Mouse (Mus musculus) heart, postnatal 36 days (tissue): ENCODE data around the gene Alcam. TPM values are rescaled to one million over a fixed set of nuclear protein-coding genes. Genes with fewer than 3 reads are reported as not detected.

Experiments used
- DNase-seq, 2 experiments: peaks; one replicate each; pipeline ENCODE4 v3.0.0; 2021 to 2022
- intact Hi-C: fragments of 180-260 bp; cut with DNase I; formaldehyde crosslinking; loops from one replicate; pipeline ENCODE4 v1.15.1; 2025
- total RNA-seq, 2 experiments: library from RNA; stranded (reverse); gene quantifications; 2 replicates each; pipeline ENCODE4 v1.2.3; 2021

Alcam gene
- total RNA-seq, 2 experiments from 2014 or later = 2.6 to 3.4 TPM

DNA sequence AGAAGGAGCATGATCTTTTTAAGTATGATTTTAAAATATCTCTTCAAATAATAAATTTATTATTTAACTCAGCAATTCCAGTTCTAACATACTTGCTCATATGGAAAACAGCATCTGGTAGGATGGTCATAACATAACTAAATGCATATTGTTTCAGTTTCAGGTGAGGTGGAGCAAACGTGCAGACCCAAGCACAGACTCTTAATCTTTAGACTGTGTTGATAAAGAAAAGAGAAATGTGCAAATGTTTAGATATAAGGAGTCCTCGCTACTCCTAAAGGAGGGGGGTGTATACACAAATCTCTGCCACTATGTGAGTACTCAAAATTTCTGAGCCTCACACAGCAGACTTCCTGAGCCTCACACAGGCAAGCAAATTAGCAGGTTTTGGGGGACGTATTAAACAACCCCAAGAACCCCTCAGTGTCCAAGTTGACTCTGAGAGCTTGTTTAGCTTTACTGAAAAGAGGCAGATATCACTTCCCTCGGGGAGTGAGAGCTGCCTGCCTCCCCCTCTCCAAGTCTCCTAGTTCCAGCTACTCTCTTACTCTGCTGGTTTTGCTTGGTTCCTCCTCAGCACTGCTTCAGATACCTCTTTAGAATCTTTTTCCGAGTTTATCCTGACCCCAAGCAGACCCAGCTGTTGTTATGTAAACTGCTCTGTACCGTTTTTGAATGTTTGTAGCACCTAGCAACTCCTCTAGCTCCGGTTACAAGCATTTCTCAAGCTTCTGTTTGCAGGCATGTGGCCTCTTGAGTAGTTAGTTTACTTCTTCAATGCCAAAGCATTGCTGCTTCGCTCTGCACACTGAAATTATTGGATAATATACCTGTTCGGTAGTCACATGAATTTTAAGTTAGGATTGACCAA, 10.0 kb downstream of the Alcam start:
- DNase-seq = no peak

DNA sequence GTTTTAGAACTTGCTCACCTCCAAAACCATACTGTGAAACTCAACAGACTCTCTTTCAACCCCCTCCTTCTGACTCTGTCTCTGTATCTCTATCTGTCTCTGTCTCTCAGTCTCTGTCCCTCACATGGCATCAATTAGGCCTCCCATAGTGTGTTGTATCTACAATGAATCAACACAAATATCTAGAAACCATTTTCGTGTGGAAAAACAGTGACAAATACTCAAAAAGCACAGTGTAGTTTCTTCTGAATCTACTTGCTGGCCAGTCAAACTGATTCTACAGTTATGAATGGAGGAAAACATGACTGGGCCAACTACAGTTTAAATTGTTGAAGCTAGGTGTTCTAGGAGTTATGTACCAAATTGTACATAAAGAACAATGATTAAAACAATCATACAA, 10.8 kb downstream of the Alcam start:
- DNase-seq = no peak
- intact Hi-C loops = no loop called here

More for the DNA sequence above, 10.0 kb downstream of the Alcam start:
- intact Hi-C loops = no loop called here

DNA sequence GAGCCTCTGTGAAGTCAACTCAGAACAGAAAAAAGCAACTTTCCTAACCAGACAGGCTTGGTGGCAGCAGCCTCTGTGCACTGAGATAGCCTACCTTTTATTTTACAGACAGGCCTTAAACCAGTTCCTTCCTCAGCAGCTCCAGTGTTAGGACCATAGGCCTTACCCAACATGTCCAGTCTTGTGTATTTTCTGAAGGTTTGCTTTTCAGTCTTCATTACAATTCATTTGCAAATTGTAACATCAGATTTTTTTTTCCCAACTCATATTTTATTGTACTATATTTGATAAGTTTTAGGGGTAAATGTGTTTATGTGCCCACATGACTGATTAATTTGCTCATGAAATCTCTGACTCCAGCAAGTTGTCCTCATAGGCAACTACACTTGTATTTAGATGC, 14.3 kb downstream of the Alcam start:
- no peak for DNase-seq
- intact Hi-C loops = no loop called here

DNA sequence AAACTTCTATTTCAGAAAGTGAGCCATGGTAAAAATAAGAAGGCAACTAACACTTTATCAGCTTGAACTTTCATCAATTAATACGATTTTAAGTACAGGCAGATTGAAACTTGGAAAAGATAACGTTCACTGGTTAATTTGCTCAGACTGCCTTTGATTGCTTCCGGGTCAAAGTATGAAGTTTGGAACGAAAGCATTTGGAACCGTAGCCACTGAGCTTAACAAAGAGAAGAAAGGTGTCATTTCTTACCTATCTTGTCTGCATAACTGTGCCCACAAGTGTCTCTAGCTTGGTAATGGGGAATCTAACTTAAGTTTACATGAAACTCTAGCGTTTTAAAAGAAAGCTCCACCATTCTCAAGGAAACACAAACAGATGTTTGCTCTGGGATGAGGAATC, 14.9 kb downstream of the Alcam start:
- DNase-seq = no peak
- intact Hi-C loops = no loop called here

- DNase-seq = no peak
- intact Hi-C loops = no loop called here
Observed at GRCm38 (mm10) chr16:52438216-52438904, 15.5 kb downstream of the Alcam start.

- no peak for DNase-seq
- intact Hi-C loops = no loop called here
Observed at GRCm38 (mm10) chr16:52433189-52433588, 20.7 kb downstream of the Alcam start.

DNA sequence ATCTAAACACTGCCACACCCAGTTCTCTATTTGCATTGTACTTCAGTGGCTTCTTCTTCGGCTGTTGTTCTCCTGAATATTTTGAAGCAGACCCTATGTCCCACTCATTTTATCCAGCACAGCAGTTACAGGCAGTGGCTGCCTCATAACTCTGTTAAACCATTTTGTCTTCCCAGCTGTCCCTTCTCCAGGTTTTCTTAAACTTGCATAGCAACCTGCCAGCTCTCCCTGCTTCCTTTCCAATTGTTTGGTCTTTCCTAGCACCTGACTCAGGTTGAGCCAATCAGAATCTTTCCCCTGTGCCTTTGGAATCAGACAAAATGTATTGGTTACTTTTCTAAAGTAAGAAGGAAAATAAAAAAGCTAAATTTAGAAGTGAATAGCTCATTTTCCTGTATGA, 21.8 kb downstream of the Alcam start:
- DNase-seq = no peak

DNA sequence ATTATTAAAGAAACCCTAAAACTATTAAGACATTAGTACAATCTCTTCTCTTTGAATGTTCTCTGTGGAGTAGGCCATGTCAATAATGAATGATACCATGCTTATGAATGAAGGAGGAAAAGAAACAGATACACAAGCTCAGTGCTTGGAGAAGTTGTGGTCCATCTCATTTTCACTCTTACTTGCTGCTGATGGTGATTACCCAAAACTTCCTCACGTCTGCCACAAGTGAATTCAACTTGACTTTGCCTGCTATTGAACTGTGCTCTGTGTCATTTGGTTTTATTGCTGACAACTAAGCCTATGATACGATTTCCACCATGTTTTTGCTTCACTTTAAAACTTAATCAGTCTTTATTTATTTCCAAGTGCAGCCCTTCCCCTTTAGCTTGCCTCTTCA, 22.3 kb downstream of the Alcam start:
- intact Hi-C loops = no loop called here
- no peak for DNase-seq

More for the DNA sequence above, 21.8 kb downstream of the Alcam start:
- intact Hi-C loops = no loop called here

- no peak for DNase-seq
- intact Hi-C loops = no loop called here
Observed at GRCm38 (mm10) chr16:52430073-52430472, 23.8 kb downstream of the Alcam start.

- DNase-seq = no peak
- intact Hi-C loops = no loop called here
Observed at GRCm38 (mm10) chr16:52429661-52430060, 24.2 kb downstream of the Alcam start.

DNA sequence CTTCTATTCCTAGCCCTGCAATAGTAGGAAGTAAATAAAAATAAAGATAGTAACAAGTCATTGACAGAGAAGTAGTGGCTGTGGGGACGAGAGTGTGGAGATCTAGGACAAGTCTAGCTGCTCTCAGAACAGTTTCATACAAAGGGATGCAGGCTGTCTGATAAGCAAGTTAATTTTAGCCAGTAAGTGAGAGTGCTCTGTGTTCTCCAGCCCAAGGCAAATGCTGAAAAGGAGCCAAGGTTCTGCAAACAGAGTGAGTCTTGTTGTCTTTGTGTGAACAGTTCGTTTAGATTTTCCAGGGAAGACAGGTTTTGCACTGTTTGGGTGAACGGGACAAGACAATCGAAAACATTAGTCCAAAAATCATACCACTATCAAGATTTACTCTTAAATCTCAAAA, 25.4 kb downstream of the Alcam start:
- intact Hi-C loops = no loop called here
- peak; percentile 7 to 28 for DNase-seq

DNA sequence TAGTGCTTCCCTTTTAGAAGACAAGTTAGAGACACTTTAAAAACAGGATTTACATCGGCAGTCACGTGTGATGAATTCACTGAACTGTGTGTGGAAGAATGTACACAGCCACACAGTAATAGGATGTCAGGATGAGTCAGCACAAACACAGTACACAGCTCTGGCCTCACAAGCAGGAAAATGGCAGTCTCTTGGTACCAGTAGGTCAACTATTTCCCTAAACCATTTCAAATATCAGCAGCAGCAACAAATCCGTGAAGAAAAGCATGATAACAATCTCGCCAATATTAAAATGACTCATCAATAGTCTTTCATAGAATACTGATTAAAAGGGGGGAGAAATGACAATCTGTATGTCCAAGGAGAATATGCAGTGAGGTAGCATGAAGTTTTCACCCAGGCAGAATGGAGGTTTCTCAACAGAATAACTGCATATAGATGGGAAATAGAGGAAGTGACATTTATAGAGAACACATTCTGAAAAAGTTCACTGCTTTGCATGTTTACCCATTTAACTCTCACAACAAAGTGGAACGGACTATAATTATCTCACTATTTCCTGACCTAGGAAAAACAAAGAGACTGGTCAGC, 35.2 kb downstream of the Alcam start:
- intact Hi-C loops = no loop called here
- DNase-seq = no peak

DNA sequence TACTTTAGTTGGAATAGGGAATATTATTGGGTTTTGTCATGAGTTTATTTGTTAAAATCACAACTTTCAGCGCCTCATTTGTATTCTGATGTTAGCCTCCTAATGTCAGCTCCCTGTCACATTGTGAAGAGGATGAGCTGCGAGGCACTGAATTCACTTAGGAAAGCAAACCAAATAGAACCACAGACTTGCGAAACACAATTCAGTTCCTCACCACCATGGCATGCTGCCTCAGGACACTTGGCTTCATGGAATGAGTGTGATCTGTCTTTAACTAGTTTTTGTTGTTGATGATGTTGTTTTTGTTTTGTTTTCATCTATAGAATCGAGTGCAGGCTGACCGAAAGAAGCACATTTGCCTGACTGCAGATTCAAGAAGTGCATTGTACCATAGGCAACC, 35.9 kb downstream of the Alcam start:
- no peak for DNase-seq
- intact Hi-C loops = no loop called here

GRCm38 (mm10) chr16:52417146-52417545, 36.7 kb downstream of the Alcam start:
- intact Hi-C loops = no loop called here
- DNase-seq = no peak

DNA sequence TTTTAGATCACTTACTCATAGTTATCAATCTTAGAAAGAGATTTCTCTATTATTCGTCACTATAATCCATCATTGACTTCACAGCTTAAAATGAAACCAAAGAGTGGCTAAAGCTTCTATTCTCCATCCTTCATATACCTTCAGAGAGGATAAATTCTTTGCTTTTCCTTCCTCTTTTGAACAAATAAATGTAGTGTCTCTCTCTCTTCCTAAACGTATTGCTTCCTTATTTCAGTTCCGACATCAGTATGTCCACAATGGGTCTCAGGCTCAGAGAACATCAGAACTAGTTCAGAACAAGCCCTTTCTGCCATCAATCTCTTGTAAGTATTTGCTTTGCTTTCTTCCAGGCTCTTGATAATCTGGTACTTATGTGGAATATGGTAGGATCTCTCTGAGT, 40.2 kb downstream of the Alcam start:
- DNase-seq = no peak
- intact Hi-C loops = no loop called here

DNA sequence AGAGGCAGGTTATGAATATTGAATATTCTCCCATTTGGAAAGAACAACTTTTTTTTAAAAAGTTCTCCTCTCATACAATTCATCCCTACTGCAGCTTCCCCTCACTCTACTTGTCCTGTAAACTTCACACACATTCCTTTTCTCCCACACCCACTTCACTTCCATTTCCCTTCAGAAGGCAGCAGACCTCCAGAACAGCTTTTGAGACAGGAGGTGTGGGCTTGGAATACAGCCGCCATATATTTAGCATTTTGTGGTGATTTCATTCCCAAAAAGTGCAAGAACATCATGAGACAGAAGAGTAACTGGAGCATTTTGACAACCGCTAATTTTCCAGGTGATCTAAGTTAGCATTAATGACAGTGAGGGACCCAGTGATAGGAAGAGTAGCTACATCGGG, 47.8 kb downstream of the Alcam start:
- DNase-seq = no peak
- intact Hi-C loops = no loop called here

DNA sequence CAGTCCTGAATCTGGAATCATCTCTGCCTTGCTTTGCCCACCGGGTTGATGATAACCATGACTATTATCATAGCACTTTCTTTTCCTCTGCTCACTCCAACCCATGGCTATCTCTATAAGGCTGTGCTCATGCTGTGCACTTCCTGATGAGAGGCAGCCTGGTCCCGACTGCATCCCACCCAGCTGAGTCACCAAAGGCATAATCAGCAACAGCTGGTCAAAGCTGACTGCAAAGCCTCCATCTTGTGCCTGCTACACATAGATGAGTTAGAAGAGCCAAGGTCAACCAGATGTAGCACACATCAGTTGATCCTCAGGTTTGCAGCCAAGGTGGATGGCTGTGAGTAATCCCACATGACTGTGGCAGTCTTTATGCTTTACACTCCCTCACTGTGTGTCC, 48.6 kb downstream of the Alcam start:
- intact Hi-C loops = no loop called here
- DNase-seq = no peak

DNA sequence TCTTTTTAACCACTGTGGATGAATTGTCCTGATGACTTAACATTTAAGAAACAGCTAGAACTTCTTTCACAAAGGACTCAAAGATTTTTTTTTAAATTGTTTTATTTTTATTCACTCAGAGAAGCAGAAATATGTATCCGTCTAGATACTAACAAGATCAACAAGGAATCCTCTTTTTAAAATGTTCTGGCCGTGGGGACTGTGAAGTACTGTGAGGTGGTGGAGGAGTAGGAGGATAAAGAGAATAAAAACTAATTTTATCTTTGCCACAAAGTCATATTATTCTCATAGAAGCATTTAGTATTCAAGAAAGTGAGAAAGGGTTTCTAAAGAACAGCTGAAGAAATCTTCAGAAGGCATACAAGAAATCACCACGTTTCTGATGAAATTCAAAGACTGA, 54.8 kb downstream of the Alcam start:
- intact Hi-C loops = no loop called here

GRCm38 (mm10) chr16:52386781-52387300, 67.0 kb downstream of the Alcam start:
- intact Hi-C loops = no loop called here
- no peak for DNase-seq

More for the DNA sequence above, 54.8 kb downstream of the Alcam start:
- DNase-seq = no peak

GRCm38 (mm10) chr16:52383456-52384185, 70.3 kb downstream of the Alcam start:
- no peak for DNase-seq
- intact Hi-C loops = no loop called here
